Mouse (Mus musculus): ENCODE measurements at regions not wholly inside any gene's neighbourhood (a gene's known extent, or its start where the extent isn't known, plus 50 kb on each side); places are given as distances from the start of the nearest gene placed in this dataset.

DNA sequence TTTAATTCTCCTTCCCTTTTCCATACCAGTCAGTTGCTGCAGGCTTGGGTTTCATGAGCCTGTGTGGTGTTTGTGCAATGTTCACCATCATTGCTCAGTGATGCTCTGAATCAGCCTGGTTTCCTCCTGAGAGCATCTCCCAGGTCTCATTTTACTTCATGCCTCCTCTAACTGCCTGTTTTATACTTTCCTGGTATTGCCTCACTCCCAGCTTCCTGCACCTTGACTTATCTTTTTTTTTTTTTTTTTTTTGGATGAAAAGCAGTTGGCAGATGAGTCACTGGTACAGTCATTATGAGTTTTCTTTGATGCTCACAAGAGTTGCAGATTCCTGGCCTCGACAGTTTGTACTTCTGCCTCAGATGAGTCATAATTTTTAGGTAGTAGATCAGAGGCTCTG, 81.5 kb upstream of the Tet2 start:
- no peak overlapping the region for H3K27ac ChIP-seq (replicated peaks)
- H3K9me3 ChIP-seq (ENCODE audit: control insufficient read depth, low read length) = no peaks in the 10 kb centered on the region
- WGBS = 43% methylated on average over 1 of the region's 1 CpGs
- H3K36me3 ChIP-seq (ENCODE audit: control insufficient read depth, insufficient read depth, low read length) = no peaks in the 10 kb centered on the region
- no peak overlapping the region for H3K4me2 ChIP-seq (replicated peaks; ENCODE audit: low read depth)
- TF ChIP-seq CTCF (IDR thresholded peaks at IDR 0.05; ENCODE audit: low read depth) (no peak), EP300 (optimal IDR thresholded peaks at IDR 0.05) (no peak)
- no peak overlapping the region for H3K9ac ChIP-seq (ENCODE audit: low read length)
- H3K4me3 ChIP-seq (ENCODE audit: low read depth, low read length) = no peak overlapping the region
- H3K4me1 ChIP-seq (replicated peaks; ENCODE audit: control insufficient read depth, insufficient read depth) = no peaks in the 10 kb centered on the region
- no peaks in the 10 kb centered on the region for H3K27me3 ChIP-seq (ENCODE audit: control insufficient read depth, insufficient read depth, low read length)
- no peak for ATAC-seq (ENCODE audit: low FRiP score, low TSS enrichment)
- DNase-seq (ENCODE audit: low spot score) = no peak

DNA sequence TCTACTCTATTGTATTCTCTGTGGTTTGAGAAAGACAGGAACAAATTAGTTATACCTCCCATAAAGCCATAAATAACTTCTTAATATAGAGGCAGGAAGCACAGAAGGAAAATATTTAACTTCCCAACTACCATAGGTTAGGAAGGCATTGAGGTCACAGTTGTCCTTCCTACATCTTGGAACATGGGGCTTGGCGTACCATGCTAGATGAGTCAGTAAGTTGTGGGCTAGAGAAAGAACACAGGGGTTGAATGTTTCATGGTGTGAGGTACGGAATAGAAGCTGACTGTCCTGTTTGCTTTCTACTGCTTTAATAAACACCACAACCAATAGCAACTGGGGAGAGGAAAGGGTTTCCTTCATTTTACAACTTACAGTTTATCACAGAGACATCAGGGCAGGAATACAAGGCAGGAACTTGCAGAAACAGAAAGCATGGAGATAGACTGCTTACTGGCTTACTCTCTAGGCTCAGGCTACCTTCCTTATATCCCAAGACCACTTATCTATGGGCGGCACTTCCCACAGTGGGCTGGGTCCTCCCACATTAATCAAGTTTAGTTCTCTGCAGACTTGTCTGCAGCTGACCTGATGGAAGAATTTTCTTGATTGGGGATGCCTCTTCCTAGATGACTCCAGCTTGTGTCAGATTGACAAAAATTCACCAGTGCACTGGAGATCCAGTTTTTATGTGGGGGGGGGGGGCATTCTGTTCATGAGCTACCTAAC, 82.3 kb upstream of the Tet2 start:
- no peak overlapping the region for H3K4me3 ChIP-seq (ENCODE audit: low read depth, low read length)
- no peaks in the 10 kb centered on the region for H3K9me3 ChIP-seq (ENCODE audit: control insufficient read depth, low read length)
- TF ChIP-seq CTCF (IDR thresholded peaks at IDR 0.05; ENCODE audit: low read depth) (no peak), EP300 (optimal IDR thresholded peaks at IDR 0.05) (no peak)
- no peak overlapping the region for H3K27ac ChIP-seq (replicated peaks)
- no peaks in the 10 kb centered on the region for H3K36me3 ChIP-seq (ENCODE audit: control insufficient read depth, insufficient read depth, low read length)
- H3K4me2 ChIP-seq (replicated peaks; ENCODE audit: low read depth) = no peak overlapping the region
- 63% methylated on average over 3 of the region's 3 CpGs for WGBS
- DNase-seq (ENCODE audit: low spot score) (no peak), ATAC-seq (ENCODE audit: low FRiP score, low TSS enrichment) (no peak)
- H3K4me1 ChIP-seq (replicated peaks; ENCODE audit: control insufficient read depth, insufficient read depth) = no peaks in the 10 kb centered on the region
- no peaks in the 10 kb centered on the region for H3K27me3 ChIP-seq (ENCODE audit: control insufficient read depth, insufficient read depth, low read length)
- no peak overlapping the region for H3K9ac ChIP-seq (ENCODE audit: low read length)

DNA sequence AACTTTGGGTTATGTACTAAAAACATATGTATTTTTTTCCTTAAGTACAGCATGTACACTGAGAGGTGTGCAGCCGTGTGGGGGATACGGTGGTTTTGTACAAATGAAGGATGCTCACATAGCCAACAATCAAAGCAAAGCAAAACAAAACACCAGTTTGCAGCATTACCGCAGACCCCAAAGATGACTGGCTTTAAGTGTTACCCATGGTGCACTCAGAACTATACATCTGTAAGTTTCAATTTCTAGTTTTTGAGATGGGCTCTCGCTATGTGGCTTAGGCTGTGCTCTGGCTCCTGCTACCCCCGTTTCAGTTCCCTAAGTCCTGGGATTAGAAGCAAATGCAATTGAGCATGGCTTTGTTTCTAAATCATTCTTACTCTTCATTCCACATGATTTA, 89.4 kb upstream of the Tet2 start:
- TF ChIP-seq CTCF (IDR thresholded peaks at IDR 0.05; ENCODE audit: low read depth) (no peak), EP300 (optimal IDR thresholded peaks at IDR 0.05) (no peak)
- WGBS = 86% methylated on average over 5 of the region's 5 CpGs
- DNase-seq (ENCODE audit: low spot score) = no peak

GRCm38 (mm10) chr3:133645604-133646003, 100.7 kb upstream of the Tet2 start:
- WGBS = 100% methylated on average over 1 of the region's 1 CpGs
- Histone ChIP-seq H3K9me3 (ENCODE audit: control insufficient read depth, low read length) (no peaks in the 10 kb centered on the region), H3K27me3 (ENCODE audit: control insufficient read depth, insufficient read depth, low read length) (no peaks in the 10 kb centered on the region), H3K9ac (ENCODE audit: low read length) (no peak overlapping the region), H3K27ac (replicated peaks) (no peak overlapping the region), H3K4me1 (replicated peaks; ENCODE audit: control insufficient read depth, insufficient read depth) (no peaks in the 10 kb centered on the region), H3K4me2 (replicated peaks; ENCODE audit: low read depth) (no peak overlapping the region), H3K36me3 (ENCODE audit: control insufficient read depth, insufficient read depth, low read length) (no peaks in the 10 kb centered on the region), H3K4me3 (ENCODE audit: low read depth, low read length) (no peak overlapping the region)
- no peak for ATAC-seq (ENCODE audit: low FRiP score, low TSS enrichment)
- TF ChIP-seq EP300 (optimal IDR thresholded peaks at IDR 0.05) (no peak), CTCF (IDR thresholded peaks at IDR 0.05; ENCODE audit: low read depth) (no peak)
- DNase-seq (ENCODE audit: low spot score) = no peak

More for the DNA sequence above, 89.4 kb upstream of the Tet2 start:
- Histone ChIP-seq H3K27me3 (ENCODE audit: control insufficient read depth, insufficient read depth, low read length) (no peaks in the 10 kb centered on the region), H3K4me1 (replicated peaks; ENCODE audit: control insufficient read depth, insufficient read depth) (no peaks in the 10 kb centered on the region), H3K27ac (replicated peaks) (no peak overlapping the region), H3K4me2 (replicated peaks; ENCODE audit: low read depth) (no peak overlapping the region), H3K36me3 (ENCODE audit: control insufficient read depth, insufficient read depth, low read length) (no peaks in the 10 kb centered on the region), H3K4me3 (ENCODE audit: low read depth, low read length) (no peak overlapping the region), H3K9ac (ENCODE audit: low read length) (no peak overlapping the region), H3K9me3 (ENCODE audit: control insufficient read depth, low read length) (no peaks in the 10 kb centered on the region)
- no peak for ATAC-seq (ENCODE audit: low FRiP score, low TSS enrichment)

GRCm38 (mm10) chr3:133646449-133647059, 101.6 kb upstream of the Tet2 start:
- H3K27me3 ChIP-seq (ENCODE audit: control insufficient read depth, insufficient read depth, low read length) = no peaks in the 10 kb centered on the region
- no peaks in the 10 kb centered on the region for H3K4me1 ChIP-seq (replicated peaks; ENCODE audit: control insufficient read depth, insufficient read depth)
- H3K4me2 ChIP-seq (replicated peaks; ENCODE audit: low read depth) = no peak overlapping the region
- ATAC-seq (ENCODE audit: low FRiP score, low TSS enrichment) = no peak
- no peak for TF ChIP-seq CTCF (IDR thresholded peaks at IDR 0.05; ENCODE audit: low read depth)
- no peak for TF ChIP-seq EP300 (optimal IDR thresholded peaks at IDR 0.05)
- H3K9ac ChIP-seq (ENCODE audit: low read length) = no peak overlapping the region
- WGBS = 58% methylated on average over 7 of the region's 7 CpGs
- DNase-seq (ENCODE audit: low spot score) = no peak
- H3K27ac ChIP-seq (replicated peaks) = no peak overlapping the region
- no peaks in the 10 kb centered on the region for H3K9me3 ChIP-seq (ENCODE audit: control insufficient read depth, low read length)
- no peaks in the 10 kb centered on the region for H3K36me3 ChIP-seq (ENCODE audit: control insufficient read depth, insufficient read depth, low read length)
- H3K4me3 ChIP-seq (ENCODE audit: low read depth, low read length) = no peak overlapping the region

GRCm38 (mm10) chr3:133650025-133650424, 105.1 kb upstream of the Tet2 start:
- no peak overlapping the region for H3K4me3 ChIP-seq (ENCODE audit: low read depth, low read length)
- H3K4me1 ChIP-seq (replicated peaks; ENCODE audit: control insufficient read depth, insufficient read depth) = no peaks in the 10 kb centered on the region
- no peak for TF ChIP-seq CTCF (IDR thresholded peaks at IDR 0.05; ENCODE audit: low read depth)
- no peak for TF ChIP-seq EP300 (optimal IDR thresholded peaks at IDR 0.05)
- H3K27ac ChIP-seq (replicated peaks) = no peak overlapping the region
- no peaks in the 10 kb centered on the region for H3K27me3 ChIP-seq (ENCODE audit: control insufficient read depth, insufficient read depth, low read length)
- no peak for DNase-seq (ENCODE audit: low spot score)
- ATAC-seq (ENCODE audit: low FRiP score, low TSS enrichment) = no peak
- no peaks in the 10 kb centered on the region for H3K9me3 ChIP-seq (ENCODE audit: control insufficient read depth, low read length)
- H3K36me3 ChIP-seq (ENCODE audit: control insufficient read depth, insufficient read depth, low read length) = no peaks in the 10 kb centered on the region
- H3K9ac ChIP-seq (ENCODE audit: low read length) = no peak overlapping the region
- no peak overlapping the region for H3K4me2 ChIP-seq (replicated peaks; ENCODE audit: low read depth)

Measured in stomach, postnatal 0 days (tissue).